Mouse (Mus musculus): ENCODE measurements around the gene Serpinf1. TPM values are rescaled to one million over a fixed set of nuclear protein-coding genes. Genes with fewer than 3 reads are reported as not detected.

Gene Serpinf1
- total RNA-seq (2023) = not detected

GRCm38 (mm10) chr11:75422013-75422792, at the start of gene Serpinf1:
TSS of gene Serpinf1 (minus strand) at chr11:75422701.

GRCm38 (mm10) chr11:75460844-75461742, 38.6 kb upstream of the Serpinf1 start, which contains the start of gene Tlcd2:
TSS of gene Tlcd2 (plus strand) at chr11:75461715.

DNA sequence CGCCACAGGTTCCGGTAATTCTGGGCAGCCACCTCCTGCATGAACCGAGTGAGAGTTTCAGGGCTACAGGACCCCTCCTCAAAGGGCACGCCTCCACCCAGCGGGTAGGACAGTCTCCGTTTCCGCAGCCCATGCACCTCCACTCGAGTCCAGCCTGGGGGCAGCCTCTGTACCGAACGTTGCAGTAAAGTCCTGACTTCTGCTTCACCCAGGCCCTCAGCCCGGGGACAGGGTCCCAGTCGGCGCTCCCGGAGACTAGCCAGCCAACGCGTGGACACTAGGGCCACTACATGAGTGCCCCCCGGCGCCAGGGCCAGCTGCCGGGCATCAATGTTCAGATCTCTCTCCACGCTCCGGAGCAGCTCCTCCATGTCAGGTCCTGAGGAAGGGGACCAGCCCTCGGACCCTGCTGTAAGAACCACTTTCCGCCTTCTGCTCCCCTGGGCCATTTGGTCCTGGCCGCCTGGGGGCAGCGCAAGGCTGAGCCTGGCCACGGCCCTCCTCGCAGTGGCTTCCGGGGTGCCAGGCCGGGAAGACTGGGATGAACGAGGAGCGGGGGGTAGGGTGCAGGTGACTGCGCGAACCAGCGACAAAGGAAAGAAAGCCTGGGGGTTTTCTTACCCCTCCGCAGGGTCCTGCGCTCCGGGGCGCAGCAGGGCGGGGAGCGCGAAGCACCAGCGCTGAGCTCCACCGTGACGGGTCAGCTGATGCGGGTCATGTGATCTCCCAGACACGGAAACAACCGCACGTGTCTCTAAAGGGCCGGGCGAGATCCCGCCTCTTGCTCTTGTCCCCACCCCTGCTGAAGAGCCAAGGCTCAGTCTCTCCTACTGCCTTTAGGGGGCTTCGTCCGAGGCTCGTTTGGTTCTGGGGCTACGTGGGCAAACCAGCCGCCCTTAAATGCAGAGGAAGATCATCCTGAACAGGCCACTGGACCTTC, 31.8 kb upstream of the Serpinf1 start, which contains the start of gene Wdr81:
Gene Wdr81, minus strand, starts transcription at position 727 of the 940 bp plus-strand sequence.

DNA sequence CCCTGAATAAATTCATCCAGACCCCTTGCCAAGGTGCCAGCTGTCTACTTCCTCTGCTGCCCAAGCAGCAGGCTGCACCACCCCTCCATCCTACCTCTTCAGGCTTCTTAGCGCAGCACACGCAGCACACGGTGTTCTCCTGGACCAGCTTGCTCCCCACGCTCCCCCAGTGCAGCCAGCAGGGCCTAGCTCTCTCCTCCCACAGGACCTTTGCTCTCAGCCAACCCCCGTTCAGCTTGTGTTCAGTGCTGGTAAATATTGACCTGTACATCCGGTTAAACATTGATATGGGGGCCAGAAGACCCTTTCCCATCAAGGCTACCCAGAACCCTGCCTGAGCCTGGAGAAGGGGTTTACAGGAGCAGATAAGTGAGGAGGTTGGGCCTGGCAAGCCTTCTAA, 16.9 kb upstream of the Serpinf1 start, which contains the start of gene Serpinf2:
Gene Serpinf2, minus strand, starts transcription at position 229 of the 400 bp plus-strand sequence.

Other genes starting within 250 kb of the Serpinf1 start
- 17.9 TPM for gene Ovca2, start 243.9 kb downstream of the Serpinf1 start, total RNA-seq (2023)
- 20.7 TPM for gene Dph1, start 231.5 kb downstream of the Serpinf1 start, total RNA-seq (2023)
- 18.9 TPM for gene Rtn4rl1, start 228.9 kb downstream of the Serpinf1 start, total RNA-seq (2023)
- gene Rpa1, start 74.4 kb downstream of the Serpinf1 start, total RNA-seq (2023) = 193 TPM
- gene Smyd4, start 74.3 kb downstream of the Serpinf1 start, total RNA-seq (2023) = 15.9 TPM
- gene Serpinf2, start 16.9 kb upstream of the Serpinf1 start, total RNA-seq (2023) = not detected
- 24.4 TPM for gene Wdr81, start 32.0 kb upstream of the Serpinf1 start, total RNA-seq (2023)
- 1.8 TPM for gene Tlcd2, start 39.0 kb upstream of the Serpinf1 start, total RNA-seq (2023)
- gene Prpf8, start 64.1 kb upstream of the Serpinf1 start, total RNA-seq (2023) = 201 TPM
- not detected for gene Rilp, start 87.4 kb upstream of the Serpinf1 start, total RNA-seq (2023)
- gene Scarf1, start 90.8 kb upstream of the Serpinf1 start, total RNA-seq (2023) = 0.21 TPM
- 61.9 TPM for gene Slc43a2, start 109.0 kb upstream of the Serpinf1 start, total RNA-seq (2023)
- gene Pitpna, start 165.4 kb upstream of the Serpinf1 start, total RNA-seq (2023) = 205 TPM
- gene Inpp5k, start 208.3 kb upstream of the Serpinf1 start, total RNA-seq (2023) = 105 TPM
- 16.5 TPM for gene Myo1c, start 227.8 kb upstream of the Serpinf1 start, total RNA-seq (2023)

All from CD4-positive naive resting alpha-beta T cell, adult 57 days (primary cell).